Comparison of ENCODE assay signal across 8 mouse cellular contexts in genomic region chr4:106804910-106805274, GRCm38 (mm10). TPM values are rescaled to one million over a fixed set of nuclear protein-coding genes. Genes with fewer than 3 reads are reported as not detected.
DNase-seq lines count a peak whose midpoint lies in the region; ATAC-seq and TF ChIP-seq lines count a peak whose summit lies in the region.

TSS of gene Acot11 (minus strand) at chr4:106804998.

- no peaks in the 10 kb centered on the region for H3K4me1 ChIP-seq in forebrain, embryonic 14.5 days (ENCODE audit: control insufficient read depth, insufficient read depth, low read length)
- H3K4me1 ChIP-seq in hindbrain, embryonic 10.5 days (replicated peaks), result peaks cover 27% of the 10 kb centered on the region
- H3K4me1 ChIP-seq in spleen, adult 2 months (ENCODE audit: control insufficient read depth, insufficient read depth, insufficient read length), result no peaks in the 10 kb centered on the region; the same call in none of the 2 replicates

- H3K9me3 ChIP-seq in forebrain, embryonic 14.5 days (replicated peaks; ENCODE audit: control insufficient read depth, low read length), result no peaks in the 10 kb centered on the region
- H3K9me3 ChIP-seq in hindbrain, embryonic 10.5 days, result no peaks in the 10 kb centered on the region

- TF ChIP-seq POLR2A in spleen, adult 2 months (IDR thresholded peaks at IDR 0.05; ENCODE audit: low read depth, low read length), result no peak

- DNase-seq in CD4-positive, CD25-positive, alpha-beta regulatory T cell, adult 2 months (ENCODE audit: low read depth, low spot score), result peak; percentile 59
- peak; percentile 26 to 55 for DNase-seq in adrenal gland, adult 18-20 months (ENCODE audit: low spot score in 2 of 2)
- DNase-seq in forebrain, embryonic 14.5 days (ENCODE audit: low spot score), result no peak
- DNase-seq in hindbrain, embryonic 10.5 days (ENCODE audit: low spot score), result peak; percentile 45
- DNase-seq in layer of hippocampus, postnatal 25 days (ENCODE audit: extremely low spot score in 1 of 2, low spot score in 1 of 2), result no peak
- DNase-seq in lung, postnatal 14 days, result peak; percentile 72
- DNase-seq in spleen, adult 2 months (ENCODE audit: low read depth in 1 of 2, low spot score in 2 of 2), result peak in 1 of 2 experiments; percentile 26
- DNase-seq in adipocyte (ENCODE audit: low spot score), result no peak

- 9% methylated on average over 23 of the region's 23 CpGs for WGBS in forebrain, embryonic 14.5 days
- 5% methylated on average over 23 of the region's 23 CpGs for WGBS in hindbrain, embryonic 10.5 days
- 8% methylated on average over 23 of the region's 23 CpGs for WGBS in spleen, adult 2 months

- H3K36me3 ChIP-seq in forebrain, embryonic 14.5 days (ENCODE audit: control insufficient read depth, insufficient read depth, low read length), result no peaks in the 10 kb centered on the region
- no peaks in the 10 kb centered on the region for H3K36me3 ChIP-seq in hindbrain, embryonic 10.5 days
- no peaks in the 10 kb centered on the region for H3K36me3 ChIP-seq in spleen, adult 2 months (ENCODE audit: control insufficient read depth, insufficient read depth, low read length)

- TF ChIP-seq CTCF in spleen, adult 2 months (IDR thresholded peaks at IDR 0.05; ENCODE audit: extremely low read depth, insufficient read depth, insufficient read length, insufficient replicate concordance), result no peak

- no peak within 1 kb of the TSS for H3K27ac ChIP-seq in forebrain, embryonic 14.5 days (ENCODE audit: low read depth, low read length)
- H3K27ac ChIP-seq in hindbrain, embryonic 10.5 days, result peak within 1 kb of the TSS; percentile 74
- H3K27ac ChIP-seq in spleen, adult 2 months (ENCODE audit: insufficient read depth, low read length), result peak within 1 kb of the TSS; percentile 63

- no peak within 1 kb of the TSS; the same call in 1 of the 2 replicates for H3K9ac ChIP-seq in forebrain, embryonic 14.5 days (ENCODE audit: low read length)

- H3K4me2 ChIP-seq in forebrain, embryonic 14.5 days (ENCODE audit: low read length), result peak within 1 kb of the TSS; percentile 30; the same call in 1 of the 2 replicates

- ATAC-seq in forebrain, embryonic 14.5 days, result no peak

- 0 out of 2 replicates have a peak, but pooled peaks cover 19% of the 10 kb centered on the region for H3K27me3 ChIP-seq in forebrain, embryonic 14.5 days (replicated peaks; ENCODE audit: control insufficient read depth, insufficient read depth, low read length)
- H3K27me3 ChIP-seq in hindbrain, embryonic 10.5 days (ENCODE audit: insufficient read depth, poor library complexity, severe bottlenecking), result peaks cover 28% of the 10 kb centered on the region
- H3K27me3 ChIP-seq in spleen, adult 2 months (ENCODE audit: control insufficient read depth, insufficient read depth, low read length), result no peaks in the 10 kb centered on the region

- H3K4me3 ChIP-seq in forebrain, embryonic 14.5 days (ENCODE audit: low read depth, low read length), result no peak within 1 kb of the TSS
- peak within 1 kb of the TSS; percentile 43 for H3K4me3 ChIP-seq in hindbrain, embryonic 10.5 days
- peak within 1 kb of the TSS; percentile 63 for H3K4me3 ChIP-seq in spleen, adult 2 months (ENCODE audit: extremely low read depth, insufficient read depth, insufficient read length)

RNA-seq across cellular contexts. Expression of gene Acot11, which starts in this region (rescaled TPM):
- total RNA-seq in adrenal gland, adult 18-20 months (2021), result 100 to 1,000 TPM in 1 of 2 experiments, 10 to 100 TPM in 1; 99.8 to 239 TPM
- polyA plus RNA-seq in forebrain, embryonic 14.5 days (2014; fragmentation: Nextera tagmentation; extraction: Ambion mirVana), result 0.77 and 1.3 TPM in 2 replicates
- 1.8 and 2.2 TPM in 2 replicates for polyA plus RNA-seq in hindbrain, embryonic 10.5 days (2016; fragmentation: Nextera tagmentation; extraction: Ambion mirVana)
- total RNA-seq in layer of hippocampus, postnatal 25 days (2021), result 10 to 100 TPM; 45.7 to 46.8 TPM
- polyA plus RNA-seq in spleen, adult 2 months (2012; rRNA removed), result 5.5 and 7.7 TPM in 2 replicates

Comparison
In these comparisons a context has a peak if more than half of its experiments do, and no peak if none do; other contexts are left out.
1. DNase-seq: peak in CD4-positive, CD25-positive, alpha-beta regulatory T cell, adult 2 months (single experiment), adrenal gland, adult 18-20 months (2 of 2), hindbrain, embryonic 10.5 days (single experiment) and lung, postnatal 14 days (single experiment); none in forebrain, embryonic 14.5 days (single experiment), layer of hippocampus, postnatal 25 days (0 of 2) and adipocyte (single experiment).